Mouse (Mus musculus) bone marrow macrophage, adult 2 months (primary cell): ENCODE data around the gene A630001G21Rik.

ENCODE experiments used
- CTCF ChIP-seq: IDR thresholded peaks from 2 replicates; pipeline ENCODE4 v1.5.1; 2012; ENCODE audit warnings: low read depth, mild to moderate bottlenecking, low read length, moderate library complexity
- POLR2A ChIP-seq: IDR thresholded peaks from 2 replicates; pipeline ENCODE4 v1.6.1; 2012; ENCODE audit warnings: mild to moderate bottlenecking, low read depth, low read length, borderline replicate concordance

DNA sequence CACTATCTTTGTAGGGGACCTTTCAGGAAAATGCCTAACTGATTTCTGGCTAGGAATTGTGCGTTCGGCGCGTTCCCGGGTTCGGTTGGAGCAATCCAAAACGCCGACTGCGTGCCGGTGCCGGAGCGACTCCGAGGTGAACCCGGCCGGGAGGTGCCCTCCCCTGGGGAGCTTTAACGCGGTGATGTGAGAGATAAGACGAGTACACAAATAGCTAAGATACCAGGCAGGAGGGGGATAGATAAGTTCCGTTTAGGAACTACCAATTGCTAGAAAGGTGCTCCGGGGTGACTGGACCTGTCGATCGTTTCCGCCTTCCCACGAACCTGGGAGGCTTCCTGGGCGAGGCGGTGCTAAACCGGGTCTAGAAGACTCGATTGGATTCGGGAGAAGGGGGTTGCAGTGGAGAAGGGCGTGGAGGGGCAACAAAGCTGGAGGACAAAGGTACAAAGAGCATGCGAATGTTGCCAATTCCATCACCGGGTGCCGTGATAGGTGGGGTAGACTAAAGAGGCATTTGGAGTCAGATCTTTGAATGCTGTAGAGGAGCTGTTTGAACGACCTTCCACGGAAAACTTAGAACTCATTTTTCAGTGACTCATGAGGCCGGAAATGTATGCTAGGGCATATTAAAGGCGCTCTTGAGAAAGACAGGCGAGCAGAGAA, 15.8 kb upstream of the A630001G21Rik start:
- no peak for TF ChIP-seq POLR2A
- no peak for TF ChIP-seq CTCF
